Mouse (Mus musculus): ENCODE data around the gene S100a16. TPM values are rescaled to one million over a fixed set of nuclear protein-coding genes. Genes with fewer than 3 reads are reported as not detected.

The S100a16 gene
- polyA plus RNA-seq, 1 experiment from 2014 or later, result 22.5 TPM

DNA sequence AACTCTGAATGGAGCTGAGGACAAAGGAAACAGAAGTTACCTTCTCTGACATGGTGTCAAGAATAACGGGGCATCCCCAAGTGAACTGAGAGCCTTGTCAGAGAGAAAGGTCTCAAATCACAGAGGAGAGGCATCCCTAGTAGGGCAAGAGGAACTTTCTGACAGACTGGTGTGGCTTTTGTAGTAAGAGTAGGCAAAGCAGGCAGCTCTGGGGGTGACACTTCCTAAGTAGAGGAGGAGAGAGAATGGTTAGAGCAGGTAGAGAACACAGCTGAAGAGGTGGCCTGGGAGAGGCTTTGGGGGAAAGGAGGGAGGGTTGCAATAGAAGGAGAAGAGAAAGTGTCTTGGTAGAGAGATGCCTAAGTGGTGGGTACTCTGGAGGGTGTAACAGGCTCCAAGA, 1.6 kb upstream of the S100a16 start:
- H3K27me3 ChIP-seq (ENCODE audit: control insufficient read depth, insufficient read depth, low read length), result no peaks in the 10 kb centered on the region
- no peaks in the 10 kb centered on the region for H3K9me3 ChIP-seq (ENCODE audit: control insufficient read depth, low read length)
- no peak overlapping the region for H3K4me3 ChIP-seq (ENCODE audit: low read depth, low read length)
- H3K36me3 ChIP-seq (ENCODE audit: control insufficient read depth, insufficient read depth, low read length), result no peaks in the 10 kb centered on the region
- WGBS, result 72% methylated on average over 1 of the region's 1 CpGs
- no peak overlapping the region for H3K4me2 ChIP-seq (ENCODE audit: low read depth, low read length)
- no peaks in the 10 kb centered on the region for H3K4me1 ChIP-seq (ENCODE audit: control insufficient read depth, insufficient read depth, low read length)
- ATAC-seq (ENCODE audit: low read depth), result no peak
- H3K27ac ChIP-seq (ENCODE audit: low read depth, low read length), result no peak overlapping the region
- H3K9ac ChIP-seq (replicated peaks; ENCODE audit: low read depth, low read length), result no peak overlapping the region

DNA sequence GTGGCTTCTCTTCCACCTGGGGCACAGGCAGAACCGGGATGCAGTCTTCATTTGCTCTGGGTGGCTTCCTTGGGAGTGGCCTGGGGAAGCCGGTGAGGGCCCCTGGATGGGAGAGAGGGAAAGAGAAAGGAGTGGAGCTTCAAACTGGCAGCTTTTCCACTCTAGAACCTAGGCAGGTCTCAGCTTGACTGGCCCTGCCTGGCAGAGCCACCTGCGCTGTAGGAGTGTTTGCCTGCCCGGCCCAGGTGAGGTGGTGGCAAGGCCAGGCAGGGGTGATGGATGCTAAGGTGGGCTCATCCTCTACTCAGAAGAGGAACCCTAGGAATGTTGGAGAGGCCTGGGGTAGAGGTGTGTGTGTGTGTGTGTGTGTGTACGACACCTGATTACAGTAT, 847 bp downstream of the S100a16 start:
- Histone ChIP-seq H3K4me3 (ENCODE audit: low read depth, low read length) (no peak overlapping the region), H3K27ac (ENCODE audit: low read depth, low read length) (no peak overlapping the region), H3K36me3 (ENCODE audit: control insufficient read depth, insufficient read depth, low read length) (no peaks in the 10 kb centered on the region), H3K9me3 (ENCODE audit: control insufficient read depth, low read length) (no peaks in the 10 kb centered on the region), H3K4me1 (ENCODE audit: control insufficient read depth, insufficient read depth, low read length) (no peaks in the 10 kb centered on the region), H3K9ac (replicated peaks; ENCODE audit: low read depth, low read length) (no peak overlapping the region), H3K4me2 (ENCODE audit: low read depth, low read length) (no peak overlapping the region), H3K27me3 (ENCODE audit: control insufficient read depth, insufficient read depth, low read length) (no peaks in the 10 kb centered on the region)
- ATAC-seq (ENCODE audit: low read depth), result no peak
- WGBS, result 82% methylated on average over 5 of the region's 5 CpGs

DNA sequence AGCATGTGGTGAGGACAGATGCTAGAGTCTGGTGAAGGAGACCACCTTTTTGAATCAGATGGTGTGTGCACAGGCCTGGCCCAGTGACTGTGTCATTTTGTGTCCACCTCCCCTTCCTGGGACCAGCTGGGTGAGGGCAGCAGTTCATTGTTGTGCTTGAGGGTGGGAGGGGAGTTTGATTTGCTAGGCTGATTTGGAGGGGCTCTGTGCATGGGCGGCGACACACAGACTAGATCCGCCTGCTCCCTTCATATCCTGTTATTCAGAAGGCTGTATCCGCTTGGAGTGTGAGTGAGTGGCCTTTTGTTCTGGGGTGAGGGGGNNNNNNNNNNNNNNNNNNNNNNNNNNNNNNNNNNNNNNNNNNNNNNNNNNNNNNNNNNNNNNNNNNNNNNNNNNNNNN, 3.9 kb downstream of the S100a16 start:
- no peak overlapping the region for H3K4me2 ChIP-seq (ENCODE audit: low read depth, low read length)
- no peak overlapping the region for H3K27ac ChIP-seq (ENCODE audit: low read depth, low read length)
- H3K4me3 ChIP-seq (ENCODE audit: low read depth, low read length), result no peak overlapping the region
- H3K9me3 ChIP-seq (ENCODE audit: control insufficient read depth, low read length), result no peaks in the 10 kb centered on the region
- no peaks in the 10 kb centered on the region for H3K36me3 ChIP-seq (ENCODE audit: control insufficient read depth, insufficient read depth, low read length)
- no peaks in the 10 kb centered on the region for H3K27me3 ChIP-seq (ENCODE audit: control insufficient read depth, insufficient read depth, low read length)
- H3K9ac ChIP-seq (replicated peaks; ENCODE audit: low read depth, low read length), result no peak overlapping the region
- ATAC-seq (ENCODE audit: low read depth), result no peak
- no peaks in the 10 kb centered on the region for H3K4me1 ChIP-seq (ENCODE audit: control insufficient read depth, insufficient read depth, low read length)
- 42% methylated on average over 4 of the region's 4 CpGs for WGBS

DNA sequence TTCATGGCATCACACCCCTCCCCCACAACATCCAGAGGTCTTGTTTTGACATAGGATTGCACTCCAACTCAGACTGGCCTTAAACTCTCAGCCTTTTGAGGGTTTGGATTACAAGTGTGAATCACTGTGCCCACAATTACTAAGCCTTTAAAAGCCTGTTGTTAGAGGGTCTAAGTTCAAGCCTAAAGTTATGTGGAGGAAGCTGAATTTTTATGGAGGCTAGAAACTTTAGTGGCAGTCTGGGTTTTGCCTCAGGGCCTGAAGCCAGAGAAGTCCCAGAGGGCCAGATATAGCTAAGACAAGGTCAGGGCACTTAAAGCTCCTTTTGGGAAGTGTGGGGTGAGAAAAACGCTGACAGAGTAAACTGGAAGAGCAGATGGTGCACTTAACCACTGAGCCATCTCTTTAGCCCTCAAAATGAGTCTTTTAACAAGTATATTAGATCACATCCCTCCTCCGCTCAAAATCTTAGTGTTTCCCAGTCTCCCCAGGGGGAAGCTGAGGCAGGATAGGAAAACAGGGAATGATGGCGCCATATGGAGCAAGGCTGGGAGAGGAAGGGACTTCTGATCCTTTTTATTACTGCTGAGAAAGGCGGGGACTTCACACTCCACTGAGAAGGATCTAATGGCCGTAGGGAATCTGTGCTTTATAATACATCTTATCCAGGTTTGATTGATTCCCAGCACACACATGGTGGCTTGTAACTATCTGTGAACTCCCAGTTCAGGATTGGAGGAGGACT, 12.8 kb downstream of the S100a16 start:
- Histone ChIP-seq H3K27ac (ENCODE audit: low read depth, low read length) (no peak overlapping the region), H3K4me1 (ENCODE audit: control insufficient read depth, insufficient read depth, low read length) (no peaks in the 10 kb centered on the region), H3K36me3 (ENCODE audit: control insufficient read depth, insufficient read depth, low read length) (no peaks in the 10 kb centered on the region), H3K4me2 (ENCODE audit: low read depth, low read length) (no peak overlapping the region), H3K9me3 (ENCODE audit: control insufficient read depth, low read length) (no peaks in the 10 kb centered on the region), H3K9ac (replicated peaks; ENCODE audit: low read depth, low read length) (no peak overlapping the region), H3K4me3 (ENCODE audit: low read depth, low read length) (no peak overlapping the region), H3K27me3 (ENCODE audit: control insufficient read depth, insufficient read depth, low read length) (no peaks in the 10 kb centered on the region)
- 54% methylated on average over 5 of the region's 5 CpGs for WGBS
- ATAC-seq (ENCODE audit: low read depth), result no peak

DNA sequence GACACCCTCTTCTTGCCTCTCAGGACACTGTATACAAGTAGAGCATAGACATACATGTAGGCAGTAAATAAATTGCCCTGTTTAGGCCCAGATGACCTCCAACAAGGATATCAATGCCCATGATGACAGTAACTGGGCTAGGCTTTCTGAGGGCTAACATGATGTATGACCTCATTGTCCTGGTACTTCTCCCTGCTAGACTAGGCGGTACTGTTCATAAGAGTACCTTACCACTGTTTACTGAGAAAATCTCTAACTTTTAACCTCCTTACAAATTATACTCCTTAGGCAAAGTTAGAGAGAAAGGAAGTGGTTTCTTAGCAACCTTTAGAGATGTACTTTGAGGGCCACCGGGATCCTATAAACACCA, 13.4 kb downstream of the S100a16 start:
- 87% methylated on average over 2 of the region's 2 CpGs for WGBS

DNA sequence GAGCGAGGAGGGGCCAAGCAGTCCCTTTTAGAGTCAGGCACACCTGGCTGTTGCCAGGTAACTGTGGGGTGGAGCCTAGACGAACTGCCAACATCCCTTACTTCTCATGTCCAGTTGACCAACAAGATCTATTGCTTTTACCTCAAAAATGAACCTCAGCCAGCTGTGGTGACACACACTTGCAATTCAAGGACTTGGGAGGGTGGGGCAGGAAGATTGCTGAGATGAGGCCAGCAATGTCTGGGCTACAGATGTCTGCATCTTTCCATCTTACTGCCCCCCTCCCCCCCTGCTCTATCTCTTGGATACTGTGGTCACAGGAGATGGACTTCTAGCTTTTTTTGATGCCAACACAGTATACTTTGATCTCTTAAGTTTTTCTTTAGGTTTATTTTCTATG, 15.2 kb downstream of the S100a16 start:
- H3K9ac ChIP-seq (replicated peaks; ENCODE audit: low read depth, low read length), result no peak overlapping the region
- no peaks in the 10 kb centered on the region for H3K36me3 ChIP-seq (ENCODE audit: control insufficient read depth, insufficient read depth, low read length)
- no peak for ATAC-seq (ENCODE audit: low read depth)
- H3K27me3 ChIP-seq (ENCODE audit: control insufficient read depth, insufficient read depth, low read length), result no peaks in the 10 kb centered on the region
- H3K9me3 ChIP-seq (ENCODE audit: control insufficient read depth, low read length), result no peaks in the 10 kb centered on the region
- H3K4me3 ChIP-seq (ENCODE audit: low read depth, low read length), result no peak overlapping the region
- H3K4me2 ChIP-seq (ENCODE audit: low read depth, low read length), result no peak overlapping the region
- no peaks in the 10 kb centered on the region for H3K4me1 ChIP-seq (ENCODE audit: control insufficient read depth, insufficient read depth, low read length)
- 91% methylated on average over 2 of the region's 2 CpGs for WGBS
- H3K27ac ChIP-seq (ENCODE audit: low read depth, low read length), result no peak overlapping the region

More for the DNA sequence above, 13.4 kb downstream of the S100a16 start:
- ATAC-seq (ENCODE audit: low read depth), result no peak
- no peak overlapping the region for H3K9ac ChIP-seq (replicated peaks; ENCODE audit: low read depth, low read length)
- H3K4me1 ChIP-seq (ENCODE audit: control insufficient read depth, insufficient read depth, low read length), result no peaks in the 10 kb centered on the region
- no peak overlapping the region for H3K4me3 ChIP-seq (ENCODE audit: low read depth, low read length)
- H3K27ac ChIP-seq (ENCODE audit: low read depth, low read length), result no peak overlapping the region
- H3K27me3 ChIP-seq (ENCODE audit: control insufficient read depth, insufficient read depth, low read length), result no peaks in the 10 kb centered on the region
- H3K4me2 ChIP-seq (ENCODE audit: low read depth, low read length), result no peak overlapping the region
- H3K36me3 ChIP-seq (ENCODE audit: control insufficient read depth, insufficient read depth, low read length), result no peaks in the 10 kb centered on the region
- no peaks in the 10 kb centered on the region for H3K9me3 ChIP-seq (ENCODE audit: control insufficient read depth, low read length)

DNA sequence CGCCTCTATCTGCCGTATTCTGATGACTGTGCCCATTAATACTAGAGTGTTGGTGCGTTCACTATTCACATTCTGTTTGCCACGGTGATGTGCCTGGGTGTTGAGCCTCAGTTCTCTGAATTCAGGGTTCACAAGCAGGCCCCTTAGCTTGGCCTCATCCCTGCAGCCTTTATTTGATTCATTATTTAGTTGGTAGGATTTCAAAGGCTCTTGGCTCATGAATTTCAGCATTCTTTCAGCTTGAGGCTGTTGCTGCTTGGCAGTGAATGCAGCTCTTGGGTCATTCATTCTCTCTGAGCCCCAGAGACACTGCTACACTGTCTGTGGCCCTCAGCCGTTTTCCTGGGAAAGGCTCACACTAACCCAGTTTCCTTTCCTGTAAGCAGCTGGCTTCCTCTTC, 18.9 kb downstream of the S100a16 start:
- 35% methylated on average over 5 of the region's 5 CpGs for WGBS
- Histone ChIP-seq H3K4me1 (ENCODE audit: control insufficient read depth, insufficient read depth, low read length) (no peaks in the 10 kb centered on the region), H3K4me3 (ENCODE audit: low read depth, low read length) (no peak overlapping the region), H3K27ac (ENCODE audit: low read depth, low read length) (no peak overlapping the region), H3K9ac (replicated peaks; ENCODE audit: low read depth, low read length) (no peak overlapping the region), H3K4me2 (ENCODE audit: low read depth, low read length) (no peak overlapping the region), H3K36me3 (ENCODE audit: control insufficient read depth, insufficient read depth, low read length) (no peaks in the 10 kb centered on the region), H3K9me3 (ENCODE audit: control insufficient read depth, low read length) (no peaks in the 10 kb centered on the region), H3K27me3 (ENCODE audit: control insufficient read depth, insufficient read depth, low read length) (no peaks in the 10 kb centered on the region)
- peak; percentile 90 for ATAC-seq (ENCODE audit: low read depth)

DNA sequence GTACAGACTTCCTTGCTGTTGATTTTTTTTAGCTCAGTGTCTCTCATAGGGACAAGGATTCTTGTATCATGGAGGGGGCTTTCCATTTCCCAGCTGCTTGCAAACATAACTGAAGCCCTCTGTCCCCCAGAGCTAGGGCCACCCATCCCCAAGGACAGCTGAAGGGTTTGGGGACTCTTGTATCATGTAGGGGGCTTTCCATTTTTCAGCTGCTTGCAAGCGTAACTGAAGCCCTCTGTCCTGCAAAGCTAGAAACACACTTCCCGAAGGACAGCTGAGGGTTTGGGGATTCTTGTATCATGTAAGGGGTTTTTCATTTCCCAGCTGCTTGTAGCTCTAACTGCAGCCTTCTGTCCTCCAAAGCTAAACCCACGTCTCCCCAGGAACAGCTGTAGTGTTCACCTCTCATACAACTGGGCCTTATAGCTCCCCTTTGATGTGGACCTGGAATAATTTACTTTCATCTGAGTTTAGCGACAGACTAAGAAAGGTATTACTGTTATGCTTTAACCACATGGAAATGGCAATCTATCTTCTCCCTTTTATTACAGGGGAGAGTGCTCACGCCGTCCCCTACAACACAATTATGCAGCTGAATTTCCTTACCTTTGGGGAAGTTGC, 23.1 kb downstream of the S100a16 start, which contains the start of gene S100a3:
S100a3 (plus strand) TSS at position 571 of the 621 bp plus-strand sequence.
- Histone ChIP-seq H3K9me3 (ENCODE audit: control insufficient read depth, low read length) (no peaks in the 10 kb centered on the region), H3K4me3 (ENCODE audit: low read depth, low read length) (no peak within 1 kb of the TSS), H3K4me1 (ENCODE audit: control insufficient read depth, insufficient read depth, low read length) (no peaks in the 10 kb centered on the region), H3K4me2 (ENCODE audit: low read depth, low read length) (no peak within 1 kb of the TSS), H3K27me3 (ENCODE audit: control insufficient read depth, insufficient read depth, low read length) (no peaks in the 10 kb centered on the region), H3K9ac (replicated peaks; ENCODE audit: low read depth, low read length) (no peak within 1 kb of the TSS), H3K36me3 (ENCODE audit: control insufficient read depth, insufficient read depth, low read length) (no peaks in the 10 kb centered on the region), H3K27ac (ENCODE audit: low read depth, low read length) (no peak within 1 kb of the TSS)
- 83% methylated on average over 6 of the region's 6 CpGs for WGBS
- ATAC-seq (ENCODE audit: low read depth), result no peak

DNA sequence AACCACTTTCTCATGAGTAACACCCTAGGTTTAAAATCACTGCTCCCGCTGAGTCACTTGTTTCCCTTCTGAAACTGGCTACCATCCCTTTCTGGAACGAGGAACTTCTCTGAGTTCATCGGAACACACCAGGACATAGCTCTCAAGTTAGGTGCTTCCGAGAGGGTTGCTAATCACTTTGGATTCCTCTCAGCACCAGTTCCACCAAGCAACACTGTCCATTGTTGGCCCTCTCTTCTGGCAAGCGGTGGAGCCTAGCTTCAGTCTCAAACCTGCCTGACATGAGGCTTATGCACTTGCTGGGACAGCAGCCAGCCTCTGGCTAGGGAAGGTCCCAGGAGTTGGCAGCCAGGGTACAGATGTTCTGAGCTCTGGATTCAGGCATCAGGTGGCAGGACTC, 37.6 kb downstream of the S100a16 start:
- H3K4me1 ChIP-seq (ENCODE audit: control insufficient read depth, insufficient read depth, low read length), result no peaks in the 10 kb centered on the region
- no peaks in the 10 kb centered on the region for H3K27me3 ChIP-seq (ENCODE audit: control insufficient read depth, insufficient read depth, low read length)
- no peaks in the 10 kb centered on the region for H3K36me3 ChIP-seq (ENCODE audit: control insufficient read depth, insufficient read depth, low read length)
- WGBS, result 89% methylated on average over 5 of the region's 5 CpGs
- no peak overlapping the region for H3K4me3 ChIP-seq (ENCODE audit: low read depth, low read length)
- no peak overlapping the region for H3K27ac ChIP-seq (ENCODE audit: low read depth, low read length)
- no peak overlapping the region for H3K9ac ChIP-seq (replicated peaks; ENCODE audit: low read depth, low read length)
- ATAC-seq (ENCODE audit: low read depth), result no peak
- H3K9me3 ChIP-seq (ENCODE audit: control insufficient read depth, low read length), result no peaks in the 10 kb centered on the region
- no peak overlapping the region for H3K4me2 ChIP-seq (ENCODE audit: low read depth, low read length)

Measured in neural tube, embryonic 14.5 days (tissue).